Mouse (Mus musculus) CH12.LX (cell line): ENCODE results near the gene Ddx27. TPM values are rescaled to one million over a fixed set of nuclear protein-coding genes. Genes with fewer than 3 reads are reported as not detected.

Source experiments
- DNase-seq: peaks from one replicate; pipeline ENCODE4 v3.0.0-alpha.2; 2013; ENCODE audit errors: extremely low read depth
- H3K27ac ChIP-seq: 2 replicates; pipeline ENCODE4 v1.5.1; 2012; ENCODE audit warnings: low read depth, mild to moderate bottlenecking, control low read depth, moderate library complexity; ENCODE audit not compliant: insufficient read depth
- H3K27me3 ChIP-seq: replicated peaks from 2 replicates; pipeline ENCODE3; 2012; ENCODE audit warnings: inconsistent platforms
- H3K36me3 ChIP-seq, 2 experiments: replicated peaks in 1 of 2; 2 replicates each; pipeline versions ENCODE3 to v1.6.1; 2012; ENCODE audit warnings: inconsistent platforms in 1 of 2, low read length in 1 of 2, mild to moderate bottlenecking in 1 of 2, mixed read lengths in 1 of 2, moderate library complexity in 1 of 2; ENCODE audit not compliant: control insufficient read depth in 1 of 2, insufficient read depth in 1 of 2
- H3K4me1 ChIP-seq, 2 experiments: 2 replicates each; pipeline ENCODE4 v1.6.1; 2012; ENCODE audit warnings: inconsistent platforms in 1 of 2, moderate library complexity in 1 of 2; ENCODE audit not compliant: insufficient read depth in 2 of 2, control insufficient read depth in 1 of 2
- H3K4me2 ChIP-seq: 2 replicates; pipeline ENCODE4 v1.6.1; 2012; ENCODE audit warnings: low read depth, mild to moderate bottlenecking, control low read depth; ENCODE audit not compliant: poor library complexity, insufficient read depth, severe bottlenecking
- H3K4me3 ChIP-seq, 3 experiments: fragments of 150-350 bp in 1 of 3; sonication (generic) in 1 of 3; replicated peaks in 1 of 3; 2 replicates each; pipeline versions ENCODE3 to v1.5.1; 2011 to 2012; ENCODE audit warnings: low read depth in 2 of 3, low read length in 2 of 3, mild to moderate bottlenecking in 2 of 3, moderate library complexity in 2 of 3, control low read depth in 1 of 3, improper control_type of control experiment in 1 of 3, inconsistent platforms in 1 of 3, mixed read lengths in 1 of 3; ENCODE audit not compliant: poor library complexity in 1 of 3
- H3K79me2 ChIP-seq: replicated peaks from 2 replicates; pipeline ENCODE4 v1.6.1; 2012; ENCODE audit warnings: mild to moderate bottlenecking, moderate library complexity; ENCODE audit not compliant: control insufficient read depth, poor library complexity, insufficient read depth, severe bottlenecking; ENCODE audit errors: extremely low read depth
- H3K9ac ChIP-seq: 2 replicates; pipeline ENCODE4 v1.6.1; 2012; ENCODE audit warnings: low read depth, mild to moderate bottlenecking, control low read depth, moderate library complexity; ENCODE audit not compliant: insufficient read depth
- H3K9me3 ChIP-seq: replicated peaks from 2 replicates; pipeline ENCODE3; 2012; ENCODE audit warnings: low read length, inconsistent platforms, mixed read lengths
- BHLHE40 ChIP-seq: IDR thresholded peaks from 2 replicates; pipeline ENCODE4 v1.6.1; 2011; ENCODE audit warnings: mild to moderate bottlenecking, low read depth, low read length, improper control_type of control experiment
- CHD1 ChIP-seq: IDR thresholded peaks from 2 replicates; pipeline ENCODE4 v1.6.1; 2012; ENCODE audit warnings: low read depth, low read length, improper control_type of control experiment, inconsistent platforms
- CHD2 ChIP-seq: IDR thresholded peaks from 2 replicates; pipeline ENCODE4 v1.6.1; 2011; ENCODE audit warnings: low read length, improper control_type of control experiment
- CTCF ChIP-seq, 2 experiments: IDR thresholded peaks in 1 of 2; conservative IDR thresholded peaks in 1 of 2; 2 replicates each; pipeline ENCODE4 v1.5.1; 2011 to 2012; ENCODE audit warnings: low read depth in 2 of 2, low read length in 2 of 2, improper control_type of control experiment in 1 of 2, inconsistent platforms in 1 of 2, mild to moderate bottlenecking in 1 of 2, moderate library complexity in 1 of 2
- E2F4 ChIP-seq: IDR thresholded peaks from 2 replicates; pipeline ENCODE4 v1.6.1; 2011; ENCODE audit warnings: low read depth, low read length, improper control_type of control experiment; ENCODE audit not compliant: insufficient replicate concordance
- ELF1 ChIP-seq: IDR thresholded peaks from 2 replicates; pipeline ENCODE4 v1.6.1; 2014; ENCODE audit warnings: low read depth, mild to moderate bottlenecking, inconsistent platforms, low read length, improper control_type of control experiment
- GABPA ChIP-seq: IDR thresholded peaks from 2 replicates; pipeline ENCODE4 v1.6.1; 2012; ENCODE audit warnings: low read depth, low read length, improper control_type of control experiment, inconsistent platforms; ENCODE audit not compliant: insufficient replicate concordance
- HCFC1 ChIP-seq: IDR thresholded peaks from 2 replicates; pipeline ENCODE4 v1.6.1; 2012; ENCODE audit warnings: low read depth, mild to moderate bottlenecking, inconsistent platforms, low read length, improper control_type of control experiment
- IRF4 ChIP-seq: IDR thresholded peaks from 2 replicates; pipeline ENCODE4 v1.6.1; 2014; ENCODE audit warnings: low read depth, mild to moderate bottlenecking, inconsistent platforms, low read length, improper control_type of control experiment
- JUN ChIP-seq: IDR thresholded peaks from 2 replicates; pipeline ENCODE4 v1.6.1; 2011; ENCODE audit warnings: low read depth, mild to moderate bottlenecking, low read length, improper control_type of control experiment, moderate library complexity; ENCODE audit not compliant: insufficient read depth
- JUND ChIP-seq: conservative IDR thresholded peaks from 2 replicates; pipeline ENCODE4 v1.6.1; 2011; ENCODE audit warnings: low read depth, low read length, improper control_type of control experiment
- KAT2A ChIP-seq: IDR thresholded peaks from 2 replicates; pipeline ENCODE4 v1.6.1; 2012; ENCODE audit warnings: low read length, improper control_type of control experiment, inconsistent platforms; ENCODE audit not compliant: insufficient replicate concordance
- MAFK ChIP-seq: IDR thresholded peaks from 2 replicates; pipeline ENCODE4 v1.6.1; 2011; ENCODE audit warnings: low read length, improper control_type of control experiment; ENCODE audit not compliant: insufficient replicate concordance
- MAX ChIP-seq: IDR thresholded peaks from 2 replicates; pipeline ENCODE4 v1.6.1; 2011; ENCODE audit warnings: low read length, improper control_type of control experiment
- MAZ ChIP-seq: IDR thresholded peaks from 2 replicates; pipeline ENCODE4 v1.6.1; 2012; ENCODE audit warnings: low read depth, mild to moderate bottlenecking, inconsistent platforms, low read length, improper control_type of control experiment, moderate library complexity
- MEF2A ChIP-seq: IDR thresholded peaks from 2 replicates; pipeline ENCODE4 v1.6.1; 2014; ENCODE audit warnings: low read depth, mild to moderate bottlenecking, inconsistent platforms, low read length, improper control_type of control experiment, borderline replicate concordance
- MXI1 ChIP-seq: IDR thresholded peaks from 2 replicates; pipeline ENCODE4 v1.6.1; 2011; ENCODE audit warnings: mild to moderate bottlenecking, low read depth, low read length, improper control_type of control experiment
- MYC ChIP-seq: IDR thresholded peaks from 2 replicates; pipeline ENCODE4 v1.6.1; 2011; ENCODE audit warnings: low read depth, mild to moderate bottlenecking, improper control_type of control experiment, low read length
- NELFE ChIP-seq: IDR thresholded peaks from 2 replicates; pipeline ENCODE4 v1.6.1; 2011; ENCODE audit warnings: low read depth, low read length, improper control_type of control experiment
- NRF1 ChIP-seq: IDR thresholded peaks from 2 replicates; pipeline ENCODE4 v1.6.1; 2014; ENCODE audit warnings: low read depth, mild to moderate bottlenecking, inconsistent platforms, low read length, improper control_type of control experiment, moderate library complexity
- POLR2A ChIP-seq: IDR thresholded peaks from 2 replicates; pipeline ENCODE4 v1.6.1; 2011; ENCODE audit warnings: low read depth, mild to moderate bottlenecking, improper control_type of control experiment, low read length
- POLR2AphosphoS2 ChIP-seq: IDR thresholded peaks from 2 replicates; pipeline ENCODE4 v1.6.1; 2011; ENCODE audit warnings: low read depth, low read length, improper control_type of control experiment
- RAD21 ChIP-seq: IDR thresholded peaks from 2 replicates; pipeline ENCODE4 v1.6.1; 2011; ENCODE audit warnings: low read depth, mild to moderate bottlenecking, low read length, improper control_type of control experiment, moderate library complexity
- RCOR1 ChIP-seq: conservative IDR thresholded peaks from 2 replicates; pipeline ENCODE4 v1.6.1; 2012; ENCODE audit warnings: low read depth, mild to moderate bottlenecking, inconsistent platforms, low read length, improper control_type of control experiment
- SIN3A ChIP-seq: IDR thresholded peaks from 2 replicates; pipeline ENCODE4 v1.6.1; 2012; ENCODE audit warnings: low read length, improper control_type of control experiment, inconsistent platforms
- SMC3 ChIP-seq: IDR thresholded peaks from 2 replicates; pipeline ENCODE4 v1.6.1; 2011; ENCODE audit warnings: low read depth, low read length, improper control_type of control experiment
- TBP ChIP-seq: conservative IDR thresholded peaks from 2 replicates; pipeline ENCODE4 v1.6.1; 2011; ENCODE audit warnings: low read depth, low read length, improper control_type of control experiment
- TCF12 ChIP-seq: IDR thresholded peaks from 2 replicates; pipeline ENCODE4 v1.6.1; 2014; ENCODE audit warnings: low read depth, mild to moderate bottlenecking, inconsistent platforms, low read length, improper control_type of control experiment
- USF1 ChIP-seq: IDR thresholded peaks from 2 replicates; pipeline ENCODE4 v1.6.1; 2014; ENCODE audit warnings: low read depth, mild to moderate bottlenecking, inconsistent platforms, low read length, improper control_type of control experiment
- USF2 ChIP-seq: conservative IDR thresholded peaks from 2 replicates; pipeline ENCODE4 v1.6.1; 2011; ENCODE audit warnings: low read depth, low read length, improper control_type of control experiment
- ZC3H11A ChIP-seq: IDR thresholded peaks from 2 replicates; pipeline ENCODE4 v1.6.1; 2012; ENCODE audit warnings: low read depth, mild to moderate bottlenecking, inconsistent platforms, low read length, improper control_type of control experiment
- ZKSCAN1 ChIP-seq: IDR thresholded peaks from 2 replicates; pipeline ENCODE4 v1.6.1; 2012; ENCODE audit warnings: low read depth, inconsistent platforms, low read length, improper control_type of control experiment, borderline replicate concordance
- ZMIZ1 ChIP-seq: IDR thresholded peaks from 2 replicates; pipeline ENCODE4 v1.6.1; 2012; ENCODE audit warnings: low read depth, mild to moderate bottlenecking, inconsistent platforms, low read length, improper control_type of control experiment
- dilution Hi-C: fragments of 300-500 bp; cut with MboI; formaldehyde crosslinking; loops from 2 replicates; pipeline ENCODE4 v1.14.3; 2020; ENCODE audit warnings: low sequenced_read_pairs; ENCODE audit not compliant: extremely low pct_unique_long_range_greater_than_20kb, extremely low pct_ligation_motif_present
- in situ Hi-C: fragments of 300-500 bp; cut with MboI; formaldehyde crosslinking; loops from 3 replicates; pipeline ENCODE4 v1.14.3; 2019; ENCODE audit warnings: low sequenced_read_pairs, low pct_ligation_motif_present, low pct_unique_long_range_greater_than_20kb, mixed read lengths
- polyA plus RNA-seq: library from polyadenylated mRNA; unstranded; fragments of >175 nt; gene quantifications from 2 replicates; pipeline ENCODE4 v1.2.1, GENCODE M21; 2012; ENCODE audit warnings: low read depth; ENCODE audit not compliant: insufficient read length
- total RNA-seq, 2 experiments: library from RNA; depleted of rRNA; stranded (reverse); fragments of 300-350 nt in 1 of 2; fragments of >200 nt in 1 of 2; gene quantifications; 2 replicates each; pipeline ENCODE4 v1.2.3; 2012 to 2014

Ddx27 gene
- total RNA-seq (2012; rRNA removed) = 157 and 186 TPM in 2 replicates
- 137 and 139 TPM in 2 replicates for total RNA-seq (2014; rRNA removed)
- polyA plus RNA-seq = 224 and 228 TPM in 2 replicates

DNA sequence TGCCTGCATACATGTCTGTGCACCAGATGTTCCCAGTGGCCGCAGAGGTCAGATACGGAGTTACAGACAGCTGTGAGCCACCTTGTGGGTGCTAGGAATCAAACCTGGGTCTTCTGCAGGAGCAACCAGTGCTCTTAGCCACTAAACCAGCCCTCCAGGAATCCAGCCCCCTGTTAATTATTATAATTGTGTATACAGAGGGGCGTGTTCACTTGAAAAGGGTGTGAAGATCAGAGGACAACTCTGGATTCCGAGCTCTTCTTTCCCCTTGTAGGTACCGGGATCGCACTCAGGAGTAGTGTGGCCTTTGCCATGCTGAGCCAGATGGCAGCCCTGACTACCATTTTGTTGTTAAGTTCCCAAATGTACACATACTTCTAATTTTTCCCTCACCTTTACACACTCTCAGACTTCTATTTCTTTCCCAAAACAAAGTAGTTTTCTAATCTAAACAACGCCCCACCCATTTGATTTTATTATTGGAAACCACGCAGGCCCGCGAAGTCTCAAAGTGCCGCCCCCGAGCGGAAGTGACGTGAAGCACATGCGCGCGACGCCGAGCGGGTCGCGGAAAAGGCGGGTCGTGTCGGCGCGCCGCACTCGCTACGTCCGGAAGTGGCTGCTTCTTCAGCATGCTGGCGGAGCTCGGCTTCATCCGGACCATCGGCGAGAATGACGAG is at the start of gene Ddx27:
TSS of gene Ddx27 (plus strand) at position 492 of the 680 bp plus-strand sequence.
- peak; percentile 89 for DNase-seq
- peaks cover 28% of the 10 kb centered on the region for H3K79me2 ChIP-seq
- peak within 1 kb of the TSS; percentile 99 for H3K4me2 ChIP-seq
- H3K36me3 ChIP-seq = peaks cover 22 to 31% of the 10 kb centered on the region in 2 experiments
- TF ChIP-seq RCOR1 (no peak), JUN (no peak), MEF2A (no peak; the same call in 1 of the 2 replicates), CTCF (conservative IDR thresholded peaks at IDR 0.05 in 1 of 2, IDR thresholded peaks at IDR 0.05 in 1 of 2; ENCODE audit: low read depth in 2 of 2, low read length in 2 of 2) (0 out of 4 replicates have a peak, but pooled peaks of 1 of the 2 experiments have one; percentile 26), GABPA (no peak; the same call in 1 of the 2 replicates), USF2 (no peak), MAFK (no peak), TBP (peak; percentile 52; the same call in 1 of the 2 replicates), MYC (peak; percentile 80), POLR2A (peak; percentile 92), HCFC1 (peak; percentile 92), SMC3 (no peak), KAT2A (peak; percentile 83; the same call in 1 of the 2 replicates), NRF1 (peak; percentile 89), ZMIZ1 (peak; percentile 71; the same call in 1 of the 2 replicates), JUND (no peak), POLR2AphosphoS2 (peak; percentile 65; the same call in 1 of the 2 replicates), NELFE (peak; percentile 79), IRF4 (peak; percentile 47; the same call in 1 of the 2 replicates), CHD1 (no peak), MXI1 (peak; percentile 98), TCF12 (peak; percentile 71), ZKSCAN1 (no peak), SIN3A (peak; percentile 75), E2F4 (0 out of 2 replicates have a peak, but pooled peaks have one; percentile 14), BHLHE40 (no peak), CHD2 (no peak), RAD21 (no peak), ELF1 (peak; percentile 96), ZC3H11A (no peak), MAX (peak; percentile 91), USF1 (no peak), MAZ (no peak)
- TF ChIP-seq, all 38 proteins: peak for 17
- H3K4me3 ChIP-seq = peak within 1 kb of the TSS; percentile 69 to 99 (median 83)
- dilution Hi-C loops (no loop called here), in situ Hi-C loops (no loop called here)
- peak within 1 kb of the TSS; percentile 73 for H3K9ac ChIP-seq
- no peaks in the 10 kb centered on the region for H3K9me3 ChIP-seq
- no peak within 1 kb of the TSS for H3K27ac ChIP-seq
- peaks cover 9 to 18% of the 10 kb centered on the region in 2 experiments for H3K4me1 ChIP-seq
- no peaks in the 10 kb centered on the region for H3K27me3 ChIP-seq
